Mouse (Mus musculus) spleen, adult 2 months (tissue): ENCODE data around the gene Rala.

Experiments used
- CTCF ChIP-seq: fragments of 200-500 bp; IDR thresholded peaks from 2 replicates; pipeline ENCODE4 v1.5.1; 2011; ENCODE audit warnings: mild to moderate bottlenecking, inconsistent platforms; ENCODE audit not compliant: insufficient read depth, insufficient read length, insufficient replicate concordance; ENCODE audit errors: extremely low read depth
- POLR2A ChIP-seq: fragments of 200-500 bp; IDR thresholded peaks from 2 replicates; pipeline ENCODE4 v1.6.1; 2011; ENCODE audit warnings: low read depth, low read length, inconsistent platforms

GRCm38 (mm10) chr13:17891545-17891944 lies 52.5 kb downstream of the Rala start:
- no peak for TF ChIP-seq CTCF
- no peak for TF ChIP-seq POLR2A
